Mouse (Mus musculus) intestine, embryonic 15.5 days (tissue): ENCODE results near the gene Mef2b. TPM values are rescaled to one million over a fixed set of nuclear protein-coding genes. Genes with fewer than 3 reads are reported as not detected.
A peak's percentile ranks its signal among the peaks of the same experiment; 100 is the strongest.

Experiments
- ATAC-seq: fragments of 200-750 bp; cut with Nextera tagmentation; 2 replicates; pipeline ENCODE4 v1.8.0; 2017; ENCODE audit warnings: moderate TSS enrichment, moderate library complexity
- H3K27ac ChIP-seq: fragments of 300-500 bp; sonication (generic); 2 replicates; pipeline ENCODE4 v1.5.1; 2015; ENCODE audit warnings: mild to moderate bottlenecking, inconsistent platforms
- H3K27me3 ChIP-seq: fragments of 300-500 bp; sonication (generic); replicated peaks from 2 replicates; pipeline ENCODE4 v1.6.1; 2015; ENCODE audit warnings: inconsistent platforms
- H3K36me3 ChIP-seq: fragments of 300-500 bp; sonication (generic); 2 replicates; pipeline ENCODE4 v1.6.1; 2015; ENCODE audit warnings: inconsistent platforms
- H3K4me1 ChIP-seq: fragments of 300-500 bp; sonication (generic); replicated peaks from 2 replicates; pipeline ENCODE4 v1.6.1; 2015; ENCODE audit warnings: inconsistent platforms
- H3K4me2 ChIP-seq: fragments of 300-500 bp; sonication (generic); replicated peaks from 2 replicates; pipeline ENCODE4 v1.6.1; 2015; ENCODE audit warnings: mild to moderate bottlenecking, inconsistent platforms
- H3K4me3 ChIP-seq: fragments of 300-500 bp; sonication (generic); replicated peaks from 2 replicates; pipeline ENCODE4 v1.5.1; 2015; ENCODE audit warnings: inconsistent platforms
- H3K9ac ChIP-seq: fragments of 300-500 bp; sonication (generic); 2 replicates; pipeline ENCODE4 v1.6.1; 2015; ENCODE audit warnings: inconsistent platforms
- H3K9me3 ChIP-seq: fragments of 300-500 bp; sonication (generic); 2 replicates; pipeline ENCODE4 v1.6.1; 2016; ENCODE audit warnings: inconsistent platforms
- WGBS: fragments of 180-500 bp; shearing (Covaris S2); methylation state at CpG from one replicate; pipeline ENCODE4 v1.1.7; 2015; 5-methylcytosine and 5-hydroxymethylcytosine counted together
- polyA plus RNA-seq: library from polyadenylated mRNA; unstranded; fragments of >200 nt; fragmentation: Nextera tagmentation; extraction: Ambion mirVana; gene quantifications from 2 replicates; pipeline ENCODE4 v1.2.1, GENCODE M21; 2015

Mef2b gene
- polyA plus RNA-seq, 1 experiment from 2014 or later = 0.11 TPM

DNA sequence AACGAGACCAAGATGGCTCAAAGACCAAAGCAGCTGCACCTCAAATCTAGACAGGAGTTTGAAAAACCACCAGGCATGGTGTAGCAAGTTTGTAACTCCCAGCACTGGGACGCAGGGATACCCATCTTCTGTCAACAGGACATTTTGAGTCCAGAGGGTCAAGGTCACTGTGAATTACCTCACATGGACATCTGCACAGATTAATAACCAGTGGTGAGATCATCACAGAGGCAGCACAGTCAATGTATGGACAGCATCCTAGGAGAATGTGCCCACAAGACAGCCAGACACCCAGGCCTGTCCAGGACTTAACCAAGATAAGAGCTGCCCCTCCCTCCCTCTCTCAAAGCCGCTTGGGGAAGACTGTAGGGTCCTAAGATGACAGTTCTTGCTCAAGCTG lies 30.6 kb downstream of the Mef2b start:
- Histone ChIP-seq H3K36me3 (no peaks in the 10 kb centered on the region), H3K4me3 (no peak overlapping the region), H3K9me3 (no peaks in the 10 kb centered on the region), H3K27me3 (peaks cover 16% of the 10 kb centered on the region), H3K4me2 (no peak overlapping the region), H3K9ac (no peak overlapping the region), H3K4me1 (peaks cover 17% of the 10 kb centered on the region), H3K27ac (no peak overlapping the region)
- WGBS = 76% methylated on average over 3 of the region's 3 CpGs
- ATAC-seq = no peak

DNA sequence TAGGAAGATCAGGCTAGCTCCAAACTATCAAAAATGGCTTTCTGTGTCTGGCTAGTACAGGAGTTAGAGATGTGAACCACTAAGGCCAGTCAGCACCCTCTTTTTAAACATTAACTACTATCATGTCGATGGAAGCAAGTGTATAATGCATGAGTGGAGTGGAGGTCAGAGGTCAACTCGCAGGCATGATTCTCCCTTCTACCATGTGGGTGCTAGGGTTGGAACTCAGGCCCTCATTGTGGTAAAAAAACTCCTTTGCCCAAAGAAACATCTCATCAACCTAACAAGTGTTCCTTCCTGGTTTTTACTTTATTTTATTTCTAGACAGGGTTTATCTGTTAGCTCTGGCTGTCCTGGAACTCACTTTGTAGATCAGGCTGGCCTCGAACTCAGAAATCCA lies 31.2 kb downstream of the Mef2b start:
- peaks cover 17% of the 10 kb centered on the region for H3K4me1 ChIP-seq
- no peak overlapping the region for H3K9ac ChIP-seq
- no peaks in the 10 kb centered on the region for H3K9me3 ChIP-seq
- H3K36me3 ChIP-seq = no peaks in the 10 kb centered on the region
- ATAC-seq = no peak
- no peak overlapping the region for H3K4me3 ChIP-seq
- H3K27me3 ChIP-seq = peaks cover 9% of the 10 kb centered on the region
- no peak overlapping the region for H3K27ac ChIP-seq
- H3K4me2 ChIP-seq = no peak overlapping the region
- WGBS = 59% methylated on average over 3 of the region's 3 CpGs

- H3K4me2 ChIP-seq = no peak overlapping the region
- 70% methylated on average over 7 of the region's 7 CpGs for WGBS
- H3K9ac ChIP-seq = no peak overlapping the region
- ATAC-seq = peak; percentile 32; the same call in 1 of the 2 replicates
- H3K4me3 ChIP-seq = no peak overlapping the region
- H3K36me3 ChIP-seq = no peaks in the 10 kb centered on the region
- peaks cover 17% of the 10 kb centered on the region for H3K4me1 ChIP-seq
- H3K27ac ChIP-seq = 0 out of 2 replicates have a peak overlapping the region, but pooled peaks have one; percentile 6
- no peaks in the 10 kb centered on the region for H3K9me3 ChIP-seq
- peaks cover 5% of the 10 kb centered on the region; the same call in 1 of the 2 replicates for H3K27me3 ChIP-seq
Observed at GRCm38 (mm10) chr8:70171240-70171639, 31.7 kb downstream of the Mef2b start.

DNA sequence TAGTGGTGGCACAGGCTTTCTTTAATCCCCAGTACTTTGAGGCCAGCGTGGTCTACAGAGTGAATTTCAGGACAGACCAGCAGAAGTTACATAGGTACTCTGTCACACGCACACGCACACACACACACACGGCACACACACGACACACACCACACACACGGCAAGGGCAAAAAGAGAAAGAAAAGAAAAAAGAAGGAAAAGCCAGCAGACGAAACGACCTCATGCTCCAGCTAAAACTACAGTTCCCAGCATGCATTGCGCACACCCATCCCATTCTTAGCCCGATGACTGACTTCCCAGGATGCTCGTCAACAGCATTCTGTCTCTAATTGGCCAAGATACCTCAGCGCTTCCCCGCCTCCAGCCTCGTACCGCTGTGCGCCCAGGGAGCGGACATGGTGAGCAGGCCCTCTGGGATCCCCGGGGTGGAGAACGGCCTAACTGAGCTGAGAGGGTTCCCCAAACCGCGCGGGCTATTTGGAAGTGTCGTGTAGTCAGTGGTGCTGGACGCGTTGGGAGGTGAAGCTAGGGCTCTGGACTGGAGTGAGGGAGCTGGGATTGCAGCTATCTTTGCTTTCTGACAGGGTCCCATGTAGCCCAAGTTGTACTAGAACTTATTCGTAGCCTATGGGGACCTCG lies 32.7 kb downstream of the Mef2b start, which contains the start of gene Tmem161a:
Tmem161a (plus strand) TSS at position 314 of the 639 bp plus-strand sequence.
- Histone ChIP-seq H3K4me3 (peak within 1 kb of the TSS; percentile 70), H3K4me2 (peak within 1 kb of the TSS; percentile 66), H3K27me3 (peaks cover 3% of the 10 kb centered on the region; the same call in 1 of the 2 replicates), H3K9ac (peak within 1 kb of the TSS; percentile 79), H3K27ac (peak within 1 kb of the TSS; percentile 56; the same call in 1 of the 2 replicates), H3K4me1 (peaks cover 14% of the 10 kb centered on the region), H3K36me3 (peaks cover 3% of the 10 kb centered on the region; the same call in 1 of the 2 replicates), H3K9me3 (no peaks in the 10 kb centered on the region)
- peak; percentile 98 for ATAC-seq
- WGBS = 2% methylated on average over 27 of the region's 27 CpGs

- ATAC-seq = no peak
- Histone ChIP-seq H3K9me3 (no peaks in the 10 kb centered on the region), H3K9ac (no peak overlapping the region), H3K36me3 (peaks cover 7% of the 10 kb centered on the region; the same call in 1 of the 2 replicates), H3K27ac (no peak overlapping the region), H3K27me3 (no peaks in the 10 kb centered on the region), H3K4me3 (peak overlapping the region; percentile 70; the same call in 1 of the 2 replicates), H3K4me1 (peaks cover 14% of the 10 kb centered on the region), H3K4me2 (peak overlapping the region; percentile 66)
- 70% methylated on average over 5 of the region's 5 CpGs for WGBS
Observed at GRCm38 (mm10) chr8:70173320-70173719, 33.8 kb downstream of the Mef2b start.

DNA sequence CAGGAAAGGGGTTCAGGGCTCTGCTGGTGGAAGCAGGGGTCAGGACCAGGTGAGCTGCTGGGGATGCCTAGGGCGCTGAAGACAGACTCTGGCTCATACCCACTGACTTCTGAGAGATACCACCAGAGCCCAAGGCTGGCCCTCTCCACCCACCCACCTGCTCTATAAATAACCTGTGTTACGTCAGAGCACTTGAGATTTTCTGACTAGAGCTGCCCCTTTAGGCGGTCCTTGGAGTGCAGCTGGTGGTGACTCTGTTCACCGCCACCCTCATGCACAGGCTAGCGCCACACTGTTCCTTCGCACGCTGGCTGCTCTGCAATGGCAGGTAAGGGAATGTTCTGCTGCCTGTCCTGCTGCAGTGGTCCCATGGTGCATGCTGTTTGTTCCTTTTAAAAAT lies 34.6 kb downstream of the Mef2b start:
- H3K9ac ChIP-seq = no peak overlapping the region
- H3K27me3 ChIP-seq = no peaks in the 10 kb centered on the region
- H3K4me2 ChIP-seq = no peak overlapping the region
- H3K36me3 ChIP-seq = peaks cover 7% of the 10 kb centered on the region; the same call in 1 of the 2 replicates
- no peak overlapping the region for H3K27ac ChIP-seq
- no peaks in the 10 kb centered on the region for H3K9me3 ChIP-seq
- H3K4me3 ChIP-seq = no peak overlapping the region
- H3K4me1 ChIP-seq = peaks cover 14% of the 10 kb centered on the region
- 83% methylated on average over 7 of the region's 7 CpGs for WGBS
- no peak for ATAC-seq

DNA sequence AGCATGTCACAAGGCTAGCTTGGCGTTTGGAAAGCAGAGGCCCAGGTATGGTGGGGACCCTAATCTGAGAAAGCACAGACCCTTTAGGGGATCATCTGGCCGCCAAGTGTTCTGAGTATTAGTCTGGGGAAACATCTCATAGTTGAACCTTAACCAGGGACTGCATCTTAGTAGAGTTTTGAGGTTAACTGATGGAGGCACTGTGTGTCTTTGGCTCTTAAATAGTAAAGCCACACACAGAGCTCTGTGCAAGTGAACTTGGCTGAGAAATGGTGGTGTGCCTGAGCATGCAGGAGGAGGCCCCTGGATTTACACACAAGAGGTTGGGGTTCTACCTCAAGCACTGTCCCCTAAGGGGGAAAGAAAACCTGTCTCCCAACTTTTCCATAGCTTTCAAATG lies 38.7 kb downstream of the Mef2b start:
- Histone ChIP-seq H3K4me1 (peaks cover 18% of the 10 kb centered on the region), H3K9me3 (no peaks in the 10 kb centered on the region), H3K36me3 (peaks cover 9% of the 10 kb centered on the region; the same call in 1 of the 2 replicates), H3K27ac (no peak overlapping the region), H3K4me3 (no peak overlapping the region), H3K4me2 (no peak overlapping the region), H3K9ac (no peak overlapping the region), H3K27me3 (no peaks in the 10 kb centered on the region)
- WGBS = 82% methylated on average over 2 of the region's 2 CpGs
- no peak for ATAC-seq

DNA sequence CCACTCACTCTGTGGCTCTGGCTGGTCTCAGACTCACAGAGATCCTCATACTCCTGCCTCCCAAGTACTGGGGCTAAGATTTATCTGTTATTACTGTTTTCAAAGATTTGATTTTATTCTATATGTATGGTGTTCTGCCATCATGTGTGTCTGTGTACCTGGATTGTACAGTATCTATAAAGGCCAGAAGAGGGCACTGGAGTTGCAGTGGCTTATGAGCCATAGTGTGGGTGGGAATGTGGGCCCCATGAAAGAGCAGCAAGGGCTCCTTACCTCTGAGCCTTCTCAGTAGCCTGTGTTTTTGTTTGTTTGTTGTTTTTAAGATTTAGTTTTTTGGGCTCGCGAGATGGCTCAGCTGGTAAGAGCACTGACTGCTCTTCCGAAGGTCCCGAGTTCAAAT lies 39.6 kb downstream of the Mef2b start:
- Histone ChIP-seq H3K27ac (no peak overlapping the region), H3K9ac (no peak overlapping the region), H3K36me3 (peaks cover 9% of the 10 kb centered on the region; the same call in 1 of the 2 replicates), H3K27me3 (no peaks in the 10 kb centered on the region), H3K4me2 (no peak overlapping the region), H3K4me1 (peaks cover 14% of the 10 kb centered on the region), H3K4me3 (no peak overlapping the region), H3K9me3 (no peaks in the 10 kb centered on the region)
- 94% methylated on average over 4 of the region's 4 CpGs for WGBS
- ATAC-seq = no peak

DNA sequence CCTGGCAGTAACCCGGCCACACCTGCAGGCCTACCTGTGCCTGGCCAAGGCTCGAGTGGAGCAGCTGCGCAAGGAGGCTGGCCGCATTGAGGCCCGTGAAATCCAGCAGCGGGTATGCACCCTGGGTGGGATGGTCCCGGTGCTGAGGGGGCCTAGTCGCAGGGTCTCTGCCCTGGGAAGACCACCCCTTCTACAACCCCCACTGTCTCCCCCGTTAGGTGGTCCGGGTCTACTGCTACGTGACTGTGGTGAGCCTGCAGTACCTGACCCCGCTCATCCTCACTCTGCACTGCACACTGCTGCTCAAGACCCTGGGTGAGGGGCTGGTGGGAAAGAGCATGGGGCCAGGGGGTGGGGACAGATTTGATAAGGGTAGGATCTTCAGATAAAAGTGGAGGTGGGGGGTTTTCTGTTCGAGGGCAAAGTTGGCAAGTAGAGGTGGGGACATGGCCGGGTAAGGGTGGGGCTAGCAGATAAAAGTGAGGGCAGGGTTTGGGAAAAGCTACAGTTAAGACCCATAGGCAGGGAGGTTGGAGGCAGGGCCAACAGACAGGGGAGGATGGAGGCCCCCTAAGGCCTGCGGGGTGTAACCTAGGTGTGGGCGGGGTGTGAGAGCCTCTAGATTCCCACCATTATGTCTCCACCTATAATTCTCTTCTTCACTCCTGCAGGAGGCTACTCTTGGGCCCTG lies 41.8 kb downstream of the Mef2b start:
- Histone ChIP-seq H3K36me3 (peaks cover 9% of the 10 kb centered on the region; the same call in 1 of the 2 replicates), H3K9me3 (no peaks in the 10 kb centered on the region), H3K4me2 (no peak overlapping the region), H3K4me3 (no peak overlapping the region), H3K27ac (no peak overlapping the region), H3K4me1 (peaks cover 9% of the 10 kb centered on the region), H3K9ac (peak overlapping the region; percentile 23; the same call in 1 of the 2 replicates), H3K27me3 (no peaks in the 10 kb centered on the region)
- 61% methylated on average over 16 of the region's 16 CpGs for WGBS
- peak; percentile 48 for ATAC-seq

DNA sequence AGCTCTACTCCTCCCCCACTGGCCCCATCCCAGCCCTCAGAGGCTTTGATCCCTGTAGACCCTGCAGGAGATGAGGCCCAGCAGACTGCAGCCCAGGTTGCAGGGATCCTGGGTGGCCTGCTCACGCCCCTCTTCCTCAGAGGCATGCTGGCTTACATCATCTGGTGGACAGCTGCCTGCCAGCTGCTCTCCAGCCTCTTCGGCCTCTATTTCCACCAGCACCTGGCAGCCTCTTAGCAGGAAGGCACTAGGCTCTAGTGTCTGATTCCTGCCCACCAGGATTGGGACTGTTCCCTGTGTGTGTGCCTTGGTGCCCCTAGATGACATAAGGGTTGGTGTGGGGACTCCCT lies 42.4 kb downstream of the Mef2b start:
- ATAC-seq = peak; percentile 28; the same call in 1 of the 2 replicates
- Histone ChIP-seq H3K4me1 (peaks cover 9% of the 10 kb centered on the region), H3K27ac (no peak overlapping the region), H3K4me2 (no peak overlapping the region), H3K4me3 (no peak overlapping the region), H3K9ac (peak overlapping the region; percentile 23; the same call in 1 of the 2 replicates), H3K9me3 (no peaks in the 10 kb centered on the region), H3K27me3 (no peaks in the 10 kb centered on the region), H3K36me3 (peaks cover 9% of the 10 kb centered on the region; the same call in 1 of the 2 replicates)
- WGBS = 33% methylated on average over 2 of the region's 2 CpGs

DNA sequence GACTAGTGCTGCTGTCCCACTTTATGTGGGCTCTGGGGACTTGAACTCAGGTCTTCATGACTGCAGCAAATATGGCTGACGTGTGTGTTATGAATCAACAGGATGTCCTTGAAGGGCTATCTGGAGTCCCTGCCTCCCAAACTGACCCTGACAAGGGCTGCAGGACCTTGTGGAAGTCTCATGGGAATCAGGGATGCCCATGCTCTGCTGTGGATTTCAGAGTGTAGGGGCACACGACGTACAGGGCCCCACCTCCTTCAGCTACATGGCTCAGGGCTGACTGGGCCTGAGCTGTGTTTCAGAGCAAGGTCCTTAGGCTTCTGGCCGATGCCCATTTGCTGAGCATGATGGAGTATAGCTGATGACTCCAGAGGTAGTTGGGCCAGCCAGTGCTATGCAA lies 43.7 kb downstream of the Mef2b start:
- Histone ChIP-seq H3K4me1 (peaks cover 9% of the 10 kb centered on the region), H3K4me2 (no peak overlapping the region), H3K9me3 (no peaks in the 10 kb centered on the region), H3K27ac (no peak overlapping the region), H3K36me3 (0 out of 2 replicates have a peak, but pooled peaks cover 3% of the 10 kb centered on the region), H3K27me3 (no peaks in the 10 kb centered on the region), H3K4me3 (no peak overlapping the region), H3K9ac (no peak overlapping the region)
- 88% methylated on average over 4 of the region's 4 CpGs for WGBS
- ATAC-seq = no peak

GRCm38 (mm10) chr8:70188707-70189106 lies 49.2 kb downstream of the Mef2b start:
- no peak overlapping the region for H3K4me3 ChIP-seq
- peak; percentile 70 for ATAC-seq
- peaks cover 9% of the 10 kb centered on the region; the same call in 1 of the 2 replicates for H3K4me1 ChIP-seq
- 61% methylated on average over 7 of the region's 7 CpGs for WGBS
- H3K9ac ChIP-seq = no peak overlapping the region
- H3K9me3 ChIP-seq = no peaks in the 10 kb centered on the region
- no peaks in the 10 kb centered on the region for H3K27me3 ChIP-seq
- no peak overlapping the region for H3K4me2 ChIP-seq
- no peak overlapping the region for H3K27ac ChIP-seq
- H3K36me3 ChIP-seq = no peaks in the 10 kb centered on the region
